Mouse (Mus musculus): Measurements from ENCODE around the gene Tmem132d. TPM values are rescaled to one million over a fixed set of nuclear protein-coding genes. Genes with fewer than 3 reads are reported as not detected.

Tmem132d gene
- polyA plus RNA-seq (2017; shearing (Covaris generic)) = not detected

DNA sequence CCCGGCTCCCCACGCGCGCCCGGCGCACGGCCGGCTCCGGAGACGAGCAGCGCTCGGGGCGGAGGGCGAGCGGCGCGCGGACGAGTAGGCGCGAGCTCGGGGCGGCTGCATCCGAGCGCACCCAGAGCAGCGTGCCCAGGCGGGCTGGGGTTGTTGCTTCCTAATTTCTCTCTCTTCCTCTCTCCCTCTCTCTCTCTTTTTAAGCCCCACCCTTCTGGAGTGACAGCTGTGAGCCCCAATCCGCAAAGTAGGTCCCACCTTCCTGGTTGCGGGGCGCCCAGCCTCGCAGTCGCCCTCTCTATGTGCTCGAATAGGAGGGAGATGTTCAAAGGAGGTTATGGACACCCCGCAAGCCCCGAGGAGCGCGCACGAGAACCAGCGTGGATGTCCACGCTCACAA is at the start of gene Tmem132d:
TSS of gene Tmem132d (minus strand) at position 162 of the 400 bp plus-strand sequence.
- no peak for ATAC-seq

DNA sequence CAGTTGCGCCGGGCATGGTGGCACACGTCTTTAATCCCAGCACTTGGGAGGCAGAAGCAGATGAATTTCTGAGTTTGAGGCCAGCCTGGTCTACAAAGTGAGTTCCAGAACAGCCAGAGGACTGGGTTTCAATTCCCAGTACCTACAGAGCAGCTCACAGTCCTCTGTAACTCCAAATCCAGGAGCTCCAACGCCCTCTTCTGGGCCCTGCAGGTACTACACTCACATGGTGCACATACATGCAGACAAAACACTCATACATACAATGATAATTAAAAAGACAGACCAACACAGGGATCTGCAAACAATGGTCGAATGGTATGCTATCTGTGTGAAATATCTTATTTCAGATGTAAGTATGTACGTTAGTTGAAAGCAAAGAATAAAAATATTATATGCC is 47.9 kb upstream of the Tmem132d start:
- no peak for ATAC-seq

DNA sequence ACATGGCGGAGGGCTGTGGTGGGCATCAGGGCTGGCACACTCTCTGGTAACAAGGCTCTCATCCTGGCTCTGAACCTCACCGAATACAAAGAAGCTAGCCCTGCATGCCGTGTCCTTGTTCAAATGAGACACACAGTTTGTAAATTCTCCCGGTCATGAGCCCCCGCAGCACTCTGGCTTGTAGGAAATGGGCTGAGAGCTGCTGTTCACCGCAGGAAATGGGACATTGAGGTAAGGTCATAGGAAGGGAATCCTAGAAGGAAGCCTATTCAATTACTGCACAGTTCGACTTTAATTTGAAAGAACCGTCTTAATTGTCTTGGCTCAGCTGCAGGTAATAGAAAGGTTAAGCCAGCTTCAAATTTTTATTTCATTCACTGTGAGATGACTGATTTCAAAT is 42.5 kb upstream of the Tmem132d start:
- no peak for ATAC-seq

DNA sequence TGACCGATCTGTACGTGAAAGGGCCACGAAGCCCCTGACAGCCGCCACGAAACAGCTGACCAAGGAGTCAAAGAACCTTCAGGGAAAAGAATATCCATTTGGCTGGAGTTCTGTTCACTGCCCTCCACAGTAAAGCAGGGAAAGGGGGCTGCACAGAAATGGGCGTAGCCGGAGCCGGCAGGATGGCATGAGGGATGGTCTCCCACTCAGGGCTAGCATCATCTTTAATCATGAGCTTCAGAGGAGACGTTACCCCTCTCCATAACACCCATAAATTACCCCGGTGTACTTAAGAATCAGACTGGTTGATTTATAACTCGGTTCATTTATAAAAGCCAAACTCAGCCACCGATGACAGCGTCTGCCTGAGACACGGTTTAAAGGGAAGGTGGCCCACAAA is 36.9 kb upstream of the Tmem132d start:
- ATAC-seq = no peak

DNA sequence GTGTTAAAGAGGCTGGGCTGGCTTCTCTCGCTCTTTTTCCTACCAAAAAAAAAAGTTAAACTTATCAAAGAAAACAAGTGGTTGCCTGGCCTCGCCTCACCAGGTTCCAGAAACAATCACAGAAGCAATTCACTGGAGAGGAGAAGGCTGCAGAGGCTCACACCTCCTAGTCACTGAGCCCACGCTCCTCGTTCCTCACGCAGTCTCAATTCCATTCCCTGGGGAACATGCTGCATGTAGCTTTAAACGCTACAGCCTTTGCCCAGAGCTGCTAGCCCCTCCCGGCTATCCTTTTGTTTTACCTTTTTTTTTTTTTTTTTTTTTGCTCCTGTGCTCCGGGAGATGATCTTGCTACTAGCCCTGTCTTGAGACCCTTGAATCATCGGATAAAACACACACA is 31.6 kb upstream of the Tmem132d start:
- no peak for ATAC-seq

DNA sequence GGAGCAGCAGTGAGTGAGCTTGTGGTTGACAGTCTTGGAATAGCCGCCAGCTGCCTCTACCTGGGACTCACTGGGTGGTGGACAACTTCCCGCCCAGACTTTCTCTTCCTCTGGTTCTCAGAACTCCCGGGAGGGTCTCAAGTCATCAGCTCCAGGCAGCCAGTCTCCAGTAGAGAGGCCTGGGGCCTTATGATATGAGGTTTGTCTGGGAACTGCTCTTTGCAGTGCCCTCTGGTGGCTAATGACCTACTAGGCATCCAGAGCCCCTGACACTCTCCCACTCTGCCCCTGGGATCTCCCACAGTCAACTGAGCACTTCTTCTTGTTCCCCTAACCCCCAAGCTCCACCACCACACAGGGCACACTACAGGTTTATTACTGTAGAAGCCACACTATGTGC is 27.7 kb upstream of the Tmem132d start:
- ATAC-seq = no peak

DNA sequence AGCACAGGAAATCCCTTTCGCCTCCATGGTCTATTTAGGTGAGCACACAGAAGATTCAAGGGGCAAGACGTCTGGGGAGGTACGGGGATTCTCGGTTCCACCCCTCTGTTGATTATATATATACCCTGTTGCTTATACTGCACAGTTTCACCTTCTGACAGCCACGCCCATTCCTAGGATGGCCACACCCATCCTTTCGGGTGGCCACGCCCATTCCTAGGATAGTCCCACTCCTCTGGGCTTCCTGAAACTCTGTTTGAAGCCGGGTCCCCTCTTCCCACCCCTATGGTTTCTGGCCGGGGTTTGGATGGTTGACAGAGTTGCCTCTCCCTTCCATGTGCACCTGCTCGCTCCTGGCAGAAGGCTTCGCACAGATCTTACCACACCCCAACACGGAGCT is 22.9 kb upstream of the Tmem132d start:
- no peak for ATAC-seq

DNA sequence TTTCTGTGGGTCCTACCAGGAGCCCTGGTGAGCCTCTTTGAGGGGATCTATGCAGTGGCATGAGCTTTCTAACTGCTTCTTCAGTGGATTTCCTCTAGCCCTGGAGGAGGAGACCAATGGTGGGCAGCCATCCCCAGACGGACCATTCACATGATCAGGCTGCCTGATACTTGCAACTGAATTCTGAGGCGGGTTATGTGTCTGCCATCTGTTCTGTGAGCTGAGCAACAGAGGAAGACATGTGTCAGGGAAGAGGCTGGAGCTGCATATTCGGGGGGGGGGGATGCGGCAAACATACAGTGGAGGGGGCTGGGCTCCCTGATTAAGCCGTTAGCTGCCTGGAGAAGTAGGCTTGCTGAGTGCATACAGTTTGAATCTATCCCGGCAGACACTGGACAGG is 19.3 kb upstream of the Tmem132d start:
- no peak for ATAC-seq

DNA sequence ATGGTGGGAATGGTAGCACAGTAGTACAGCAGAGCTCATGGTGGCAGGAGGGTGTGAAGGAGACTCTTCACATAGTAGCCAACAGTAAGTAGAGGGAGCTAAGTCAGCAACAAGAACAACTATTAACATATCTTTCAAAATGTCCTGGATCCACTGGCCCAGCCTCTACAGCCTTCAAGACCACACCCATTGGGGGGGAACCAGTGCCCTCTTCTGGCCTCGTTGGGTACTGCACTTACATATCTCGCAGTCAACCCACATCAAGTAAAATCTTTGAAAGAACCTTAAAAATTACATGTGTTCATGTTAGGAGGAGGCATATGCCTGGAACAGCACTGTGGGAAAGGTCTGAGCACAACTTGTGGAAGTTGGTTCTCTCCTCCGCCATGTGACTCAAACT is 17.9 kb upstream of the Tmem132d start:
- no peak for ATAC-seq

DNA sequence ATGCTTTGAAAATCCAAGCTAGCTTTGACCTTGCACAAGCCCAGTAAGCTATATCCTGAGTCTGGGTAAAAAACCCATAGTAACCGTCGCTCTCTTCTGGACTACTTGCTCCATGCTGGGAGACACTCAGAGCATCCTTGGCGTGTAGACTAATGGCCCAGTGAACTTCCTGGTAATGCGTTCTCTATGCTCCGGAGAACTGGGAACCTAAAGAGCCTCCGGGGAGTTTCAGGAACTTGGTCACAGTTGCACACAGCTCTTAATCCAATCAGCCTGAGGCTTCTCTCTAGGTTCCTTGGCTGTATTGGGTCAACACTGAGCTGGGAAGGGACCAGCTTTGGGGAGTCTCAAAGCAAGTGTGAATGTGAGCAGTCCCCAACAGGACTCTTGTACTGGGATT is 12.0 kb upstream of the Tmem132d start:
- ATAC-seq = no peak

DNA sequence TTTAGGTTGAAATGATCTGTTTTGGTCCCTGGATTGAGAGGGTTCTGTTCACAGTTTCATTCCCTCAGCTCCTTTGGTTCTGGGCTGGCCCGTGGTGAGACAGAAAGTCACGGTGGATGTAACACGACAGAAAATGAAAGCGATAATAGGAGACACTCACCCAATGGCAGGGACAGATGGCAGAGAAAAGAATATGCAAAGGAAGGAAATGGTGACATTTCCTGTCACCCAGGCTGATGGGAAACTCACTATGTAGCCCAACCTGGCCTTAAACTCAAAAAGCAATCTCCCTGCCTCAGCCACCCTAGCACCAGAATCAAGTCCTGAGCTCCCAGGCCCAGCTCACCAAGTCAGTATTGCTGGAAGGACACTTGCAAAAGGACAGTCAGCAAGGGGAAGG is 11.0 kb upstream of the Tmem132d start:
- ATAC-seq = peak; percentile 64

DNA sequence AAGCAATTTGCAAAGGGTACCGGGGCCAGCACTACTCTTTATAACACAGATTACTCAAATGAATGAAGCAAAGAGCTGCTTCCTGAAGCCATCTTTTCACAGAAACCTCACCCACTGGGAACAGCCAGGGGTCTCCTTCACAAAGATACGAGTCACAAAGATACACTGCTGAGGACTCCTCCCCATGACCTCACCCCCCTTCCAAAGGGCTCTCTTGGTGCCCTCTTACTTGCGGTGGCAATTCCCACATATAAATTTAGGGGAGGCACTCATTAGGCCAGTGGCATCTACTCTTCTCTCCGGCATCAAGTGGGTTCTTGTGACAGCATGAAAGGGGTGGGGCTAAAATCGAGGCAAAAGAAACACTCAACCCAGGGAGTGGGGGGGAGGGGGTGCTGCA is 8.2 kb upstream of the Tmem132d start:
- ATAC-seq = no peak

DNA sequence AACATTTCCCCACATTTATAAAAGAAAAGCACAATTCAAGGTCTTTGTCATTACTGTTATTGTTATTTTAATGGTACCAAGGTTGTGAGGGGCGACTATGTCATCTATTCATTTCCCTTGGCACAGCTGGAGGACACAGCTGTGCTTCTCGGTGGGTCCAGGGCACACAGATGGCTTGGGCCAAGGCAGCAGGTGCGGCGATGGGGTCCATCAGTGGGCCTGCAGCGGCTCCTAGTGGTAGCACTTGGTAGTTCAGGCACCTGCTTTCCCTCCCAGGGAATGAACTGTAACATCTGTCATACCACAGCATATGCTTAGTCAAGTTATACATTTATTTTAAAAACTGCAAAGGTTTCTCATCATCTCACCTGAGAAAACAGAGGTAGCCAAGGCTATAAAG is 7.0 kb upstream of the Tmem132d start:
- ATAC-seq = no peak

DNA sequence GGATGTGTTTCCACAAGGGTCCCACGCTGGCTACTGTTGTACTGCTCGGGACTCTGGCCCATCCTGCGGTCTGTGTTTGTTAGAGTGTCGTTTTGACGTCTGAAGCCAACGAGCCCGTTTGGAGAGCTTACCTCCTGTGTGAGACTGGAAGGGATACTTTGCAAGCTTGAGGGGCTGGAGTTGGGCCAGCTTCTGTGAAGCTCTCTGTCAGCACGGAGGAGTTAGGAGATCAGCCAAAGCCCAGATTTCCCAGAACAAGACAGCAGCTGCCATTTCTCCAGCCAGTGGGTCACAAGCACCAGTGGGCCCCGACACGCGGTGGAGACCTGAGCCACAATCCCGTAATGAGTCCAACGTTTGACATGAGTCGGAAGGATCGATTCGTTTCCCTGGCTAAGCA is 5.2 kb upstream of the Tmem132d start:
- no peak for ATAC-seq

DNA sequence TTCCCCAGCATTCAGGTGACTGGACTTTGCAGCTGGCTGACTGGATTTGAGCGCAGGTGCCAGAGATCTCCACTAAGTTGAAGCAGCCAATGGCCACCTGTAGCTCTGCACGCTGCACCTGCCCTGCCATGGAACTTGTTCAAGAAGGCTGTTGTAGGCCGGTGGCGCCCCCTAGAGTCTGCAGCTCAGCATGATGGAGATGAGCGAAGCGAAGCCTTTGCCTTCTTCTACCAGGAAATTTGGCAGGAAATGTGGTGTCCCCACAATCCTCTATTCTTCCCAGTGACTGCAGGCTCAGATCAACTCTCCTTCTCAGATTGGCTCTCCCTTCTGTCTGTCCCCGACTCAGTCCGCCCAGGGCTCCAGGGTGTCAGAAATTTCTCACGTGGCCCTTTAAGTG is 4.0 kb upstream of the Tmem132d start:
- no peak for ATAC-seq

DNA sequence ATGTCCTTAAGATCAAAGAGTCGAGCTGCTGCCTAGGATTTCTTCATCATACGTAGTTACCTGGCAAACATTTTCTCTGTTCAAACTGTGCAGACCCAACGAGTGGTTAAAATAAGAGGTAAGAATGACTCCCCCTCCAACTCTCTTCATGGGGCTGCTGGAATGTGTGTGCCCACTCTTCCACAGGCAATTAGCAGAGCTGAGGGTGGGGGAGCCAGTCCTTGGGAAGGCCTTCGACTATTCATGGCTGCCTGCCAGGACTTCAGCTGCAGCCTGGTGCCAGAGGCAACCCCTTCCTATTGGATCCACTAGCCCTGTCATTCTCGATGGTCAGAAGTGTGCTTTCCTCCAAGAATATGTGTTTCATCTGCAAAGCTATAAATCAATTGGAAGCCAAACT is 2.8 kb upstream of the Tmem132d start:
- ATAC-seq = no peak

DNA sequence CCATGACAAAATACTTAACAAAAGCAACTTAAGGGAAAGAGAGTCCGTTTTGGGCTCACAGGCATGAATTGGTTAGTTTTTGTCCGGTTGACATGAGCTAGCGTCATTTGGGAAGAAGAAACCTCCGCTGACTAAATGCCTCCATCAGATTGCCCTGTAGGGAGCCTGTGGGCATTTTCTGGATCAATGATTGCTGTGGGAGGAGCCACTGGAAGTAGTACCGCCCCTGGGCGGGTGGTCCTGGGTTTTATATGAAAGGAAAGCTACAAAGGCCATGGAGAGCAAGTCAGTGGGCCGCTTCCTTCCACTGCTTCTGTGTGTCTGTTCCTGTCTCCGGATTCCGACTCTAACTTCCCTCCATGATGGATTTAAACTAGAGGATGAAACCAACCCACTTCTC is 909 bp upstream of the Tmem132d start:
- no peak for ATAC-seq

DNA sequence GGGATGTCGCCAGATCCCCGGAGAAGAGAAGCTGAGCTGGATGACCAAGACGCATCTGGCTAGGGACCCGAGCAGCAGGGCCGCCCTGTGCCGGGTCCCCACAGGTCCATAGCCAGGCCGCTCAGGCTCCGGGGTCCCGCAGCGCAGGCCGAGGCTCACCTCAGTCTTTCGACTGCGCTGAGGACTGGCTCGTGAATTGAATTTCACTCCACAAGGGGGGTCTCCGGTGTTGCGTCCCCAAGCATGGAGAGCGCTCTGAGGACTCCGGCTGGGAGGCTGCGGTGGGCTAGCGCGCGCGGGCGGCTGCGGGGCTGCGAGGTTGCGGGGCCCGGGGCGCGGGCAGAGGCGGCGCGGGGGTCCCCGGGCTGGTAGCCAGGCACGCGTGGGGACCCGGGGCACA is 455 bp downstream of the Tmem132d start:
- ATAC-seq = no peak

DNA sequence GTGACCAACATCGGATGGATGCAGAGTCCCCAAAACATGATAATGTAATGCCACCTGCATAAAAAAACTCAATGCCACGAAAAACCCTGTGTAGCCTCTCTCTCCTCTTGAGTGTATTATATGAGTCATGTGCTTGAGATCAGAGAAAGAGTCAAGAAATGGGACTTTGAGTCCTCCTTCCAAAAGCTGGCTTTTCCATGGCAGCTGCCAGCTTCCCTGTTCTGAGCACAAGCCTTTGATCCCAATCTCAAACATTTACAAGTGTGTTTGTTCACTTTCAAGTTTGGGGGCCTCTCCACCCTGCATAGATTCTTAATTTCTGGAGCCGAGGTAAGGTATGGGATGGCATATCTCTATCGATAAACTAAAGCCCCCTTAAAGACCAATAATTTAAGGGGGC is 8.2 kb downstream of the Tmem132d start:
- ATAC-seq = no peak

DNA sequence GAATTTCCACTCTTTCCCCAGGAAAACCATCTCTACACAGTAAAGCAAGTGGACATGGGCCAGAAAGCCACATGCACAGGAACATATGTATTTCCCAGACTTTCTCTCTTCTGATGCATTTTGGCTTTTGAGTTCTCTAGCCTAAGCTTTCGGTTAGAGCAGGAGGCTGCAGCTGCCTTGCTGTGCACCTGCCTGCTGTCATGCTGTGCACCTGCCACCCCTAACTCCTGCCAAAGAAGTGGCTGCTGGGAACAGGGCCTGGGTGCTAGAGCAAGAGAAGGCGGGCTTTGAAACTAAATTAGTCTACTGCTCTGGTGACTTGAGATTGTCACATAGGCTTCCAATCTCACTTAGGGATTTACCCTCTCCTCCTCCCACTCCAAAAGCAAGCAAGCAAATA is 8.7 kb downstream of the Tmem132d start:
- no peak for ATAC-seq

DNA sequence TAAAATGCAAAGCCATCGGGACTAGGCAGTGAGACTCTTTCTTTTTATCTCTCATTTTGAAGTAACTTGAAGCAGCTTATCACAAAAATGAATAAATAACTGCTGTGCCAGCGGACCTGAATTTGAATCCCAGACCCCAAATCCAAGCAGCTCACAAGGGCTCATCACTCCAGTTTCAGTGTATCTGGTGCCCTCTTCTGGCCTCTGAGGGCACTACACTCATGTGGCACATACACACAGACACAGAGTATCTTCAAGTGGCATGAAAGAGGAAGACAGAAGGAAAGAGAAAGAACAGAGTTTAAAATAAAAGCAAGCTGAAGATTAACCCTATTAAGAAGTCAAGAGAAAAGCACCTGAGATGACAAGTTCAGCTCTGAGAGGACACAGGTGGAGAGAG is 10.8 kb downstream of the Tmem132d start:
- ATAC-seq = no peak

DNA sequence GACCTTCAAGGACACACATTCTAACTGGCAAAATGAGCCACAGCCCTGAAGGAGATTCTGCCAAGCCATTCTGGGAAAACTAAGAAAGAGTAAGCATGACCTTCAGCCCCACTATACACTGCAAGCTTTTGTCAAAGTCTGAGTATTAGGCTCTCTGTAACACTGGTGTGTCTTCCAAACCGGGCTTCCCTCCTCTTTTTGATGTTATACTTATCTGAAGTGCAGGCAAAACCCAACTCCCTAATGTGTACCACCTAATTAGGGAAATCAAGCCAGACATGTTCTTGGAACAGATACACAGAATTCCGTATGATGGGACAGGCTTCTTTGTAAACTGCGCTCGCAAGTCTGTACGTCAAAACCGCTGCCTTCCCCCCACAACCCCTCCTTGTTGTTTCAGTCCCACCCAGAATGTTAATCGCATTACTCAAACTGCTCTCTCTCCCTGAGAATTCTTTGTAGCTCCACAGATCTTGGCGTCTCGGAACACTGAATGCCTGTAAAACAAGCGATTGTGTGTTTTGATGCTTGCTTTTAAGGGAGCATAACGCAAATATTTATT is 14.6 kb downstream of the Tmem132d start:
- no peak for ATAC-seq

DNA sequence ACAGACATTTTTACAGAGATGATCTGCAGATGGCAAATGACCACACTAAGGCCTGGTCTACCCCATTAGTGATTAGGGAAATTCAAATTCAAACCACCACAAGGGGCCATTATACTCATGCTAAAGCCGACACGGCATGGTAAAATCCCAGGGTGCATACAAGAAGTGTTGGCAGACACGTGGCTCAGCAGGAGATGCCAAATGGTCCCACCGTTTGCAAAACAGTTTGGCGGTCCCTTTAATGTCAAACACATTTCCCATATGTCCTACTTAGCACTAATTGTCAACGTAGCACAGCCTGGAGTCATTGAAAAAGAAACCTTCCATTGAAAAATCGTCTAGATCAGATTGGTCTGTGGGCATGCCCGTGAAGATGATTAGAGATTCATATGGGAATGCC is 18.8 kb downstream of the Tmem132d start:
- no peak for ATAC-seq

DNA sequence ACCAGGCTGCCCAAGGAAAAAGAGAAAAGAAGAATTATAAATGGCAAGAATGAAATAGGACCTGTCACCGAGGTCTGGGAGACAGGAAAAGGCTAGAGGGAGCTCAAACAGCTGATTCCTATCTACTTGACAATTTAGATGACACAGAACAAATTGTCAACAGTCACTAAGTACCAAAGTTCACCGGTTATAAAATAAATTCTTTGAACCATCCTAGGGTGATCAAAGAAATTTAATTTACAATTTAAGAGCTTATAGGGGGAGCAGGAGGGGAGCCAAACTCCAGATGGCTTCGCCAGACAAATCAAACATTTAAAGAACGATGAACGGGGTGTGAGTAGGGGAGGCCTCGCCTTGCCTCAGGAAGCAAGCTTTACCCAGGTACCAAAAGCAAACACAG is 20.6 kb downstream of the Tmem132d start:
- no peak for ATAC-seq

DNA sequence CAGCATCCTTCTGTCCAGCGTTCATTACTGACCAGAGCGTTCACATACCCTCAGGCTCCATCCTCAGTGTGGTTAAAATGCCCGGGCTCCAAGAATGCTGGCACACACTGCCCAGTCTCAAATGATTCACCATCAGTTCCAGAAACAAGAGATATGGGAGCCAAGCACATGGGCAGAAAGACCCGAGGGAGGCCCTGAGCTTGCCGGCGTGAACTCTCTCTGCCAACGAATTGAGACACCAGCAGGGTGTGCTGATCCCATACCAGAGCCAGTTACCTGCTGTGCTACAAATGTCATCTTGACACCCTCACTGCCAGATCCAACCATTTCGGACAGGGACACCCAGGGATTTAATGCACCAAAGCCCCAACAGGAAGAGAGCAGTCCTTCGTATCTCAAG is 25.3 kb downstream of the Tmem132d start:
- ATAC-seq = no peak

DNA sequence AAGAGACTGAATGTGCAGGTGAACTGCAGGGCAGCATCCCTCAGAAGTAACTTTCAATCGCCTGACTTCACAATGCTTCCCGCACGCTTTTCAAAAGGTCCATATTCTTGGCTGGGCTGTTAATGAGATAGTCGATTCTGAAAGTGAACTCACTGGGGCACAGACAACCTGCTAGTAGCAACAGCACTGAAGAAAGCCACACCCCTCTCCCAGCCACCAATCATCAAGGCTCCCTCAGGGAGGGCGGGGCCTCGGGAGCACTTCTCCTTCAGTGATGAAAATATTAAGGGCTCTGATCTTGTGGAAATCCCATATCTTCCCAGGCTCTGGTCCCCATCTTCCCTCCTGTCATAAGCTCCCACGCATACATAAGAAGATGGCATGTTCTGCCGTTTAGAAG is 27.8 kb downstream of the Tmem132d start:
- no peak for ATAC-seq

All from CD4-positive, CD25-positive, alpha-beta regulatory T cell, adult 4 months (primary cell).